Mouse (Mus musculus) intestine, postnatal 0 days (tissue): ENCODE results near the gene Tmem159. TPM values are rescaled to one million over a fixed set of nuclear protein-coding genes. Genes with fewer than 3 reads are reported as not detected.

Experiments used
- ATAC-seq: fragments of 200-750 bp; cut with Nextera tagmentation; 2 replicates; pipeline ENCODE4 v1.8.0; 2017; ENCODE audit warnings: mild to moderate bottlenecking, moderate TSS enrichment, moderate library complexity
- H3K27ac ChIP-seq: fragments of 300-500 bp; sonication (generic); 2 replicates; pipeline ENCODE4 v1.5.1; 2014; ENCODE audit warnings: mild to moderate bottlenecking, low read depth, low read length, moderate library complexity
- H3K27me3 ChIP-seq: fragments of 300-500 bp; sonication (generic); replicated peaks from 2 replicates; pipeline ENCODE4 v1.6.1; 2014; ENCODE audit warnings: low read length, mixed read lengths; ENCODE audit not compliant: control insufficient read depth, insufficient read depth
- H3K36me3 ChIP-seq: fragments of 300-500 bp; sonication (generic); 2 replicates; pipeline ENCODE4 v1.6.1; 2014; ENCODE audit warnings: mild to moderate bottlenecking, moderate library complexity; ENCODE audit not compliant: control insufficient read depth, insufficient read depth
- H3K4me1 ChIP-seq: fragments of 300-500 bp; sonication (generic); replicated peaks from 2 replicates; pipeline ENCODE4 v1.6.1; 2014; ENCODE audit warnings: antibody characterized with exemption, low read length, mixed read lengths; ENCODE audit not compliant: control insufficient read depth, insufficient read depth
- H3K4me2 ChIP-seq: fragments of 300-500 bp; sonication (generic); replicated peaks from 2 replicates; pipeline ENCODE4 v1.6.1; 2014; ENCODE audit warnings: low read depth, mild to moderate bottlenecking, moderate library complexity
- H3K4me3 ChIP-seq: fragments of 300-500 bp; sonication (generic); 2 replicates; pipeline ENCODE4 v1.5.1; 2014; ENCODE audit warnings: low read depth, low read length
- H3K9ac ChIP-seq: fragments of 300-500 bp; sonication (generic); 2 replicates; pipeline ENCODE4 v1.6.1; 2014; ENCODE audit warnings: mild to moderate bottlenecking, low read depth, low read length
- H3K9me3 ChIP-seq: fragments of 300-500 bp; sonication (generic); 2 replicates; pipeline ENCODE4 v1.6.1; 2016; ENCODE audit warnings: mixed run types; ENCODE audit not compliant: control insufficient read depth
- CTCF ChIP-seq: sonication (generic); IDR thresholded peaks from 2 replicates; pipeline ENCODE4 v1.5.1; 2016; ENCODE audit warnings: low read depth, mild to moderate bottlenecking, control low read depth, antibody characterized with exemption, moderate library complexity
- WGBS: fragments of 180-500 bp; shearing (Covaris S2); extraction: QIAGEN DNeasy Blood & Tissue Kit; methylation state at CpG from one replicate; pipeline ENCODE4 v1.1.7; 2014; 5-methylcytosine and 5-hydroxymethylcytosine counted together
- polyA plus RNA-seq: library from polyadenylated mRNA; unstranded; fragments of >200 nt; fragmentation: Nextera tagmentation; extraction: Ambion mirVana; gene quantifications from 2 replicates; pipeline ENCODE4 v1.2.1, GENCODE M21; 2015

Tmem159 gene
- polyA plus RNA-seq, 1 experiment from 2014 or later = 21.6 TPM

- TF ChIP-seq CTCF = no peak
- 78% methylated on average over 9 of the region's 9 CpGs for WGBS
Observed at GRCm38 (mm10) chr7:120145191-120145590, 43.0 kb downstream of the Tmem159 start, which contains the start of gene Zp2. Gene Zp2, minus strand, starts transcription at chr7:120145291.

GRCm38 (mm10) chr7:120150257-120150656 is 48.1 kb downstream of the Tmem159 start:
- Histone ChIP-seq H3K9ac (no peak overlapping the region), H3K9me3 (no peaks in the 10 kb centered on the region), H3K4me2 (no peak overlapping the region), H3K27ac (peak overlapping the region; percentile 78), H3K4me3 (no peak overlapping the region), H3K4me1 (0 out of 2 replicates have a peak, but pooled peaks cover 5% of the 10 kb centered on the region), H3K27me3 (no peaks in the 10 kb centered on the region), H3K36me3 (no peaks in the 10 kb centered on the region)
- 18% methylated on average over 3 of the region's 3 CpGs for WGBS
- peak; percentile 90 for ATAC-seq
- no peak for TF ChIP-seq CTCF

More at GRCm38 (mm10) chr7:120145191-120145590, 43.0 kb downstream of the Tmem159 start, which contains the start of gene Zp2:
- Histone ChIP-seq H3K4me1 (no peaks in the 10 kb centered on the region), H3K27ac (no peak within 1 kb of the TSS), H3K9ac (no peak within 1 kb of the TSS), H3K36me3 (no peaks in the 10 kb centered on the region), H3K4me3 (no peak within 1 kb of the TSS), H3K4me2 (no peak within 1 kb of the TSS), H3K9me3 (no peaks in the 10 kb centered on the region), H3K27me3 (no peaks in the 10 kb centered on the region)
- no peak for ATAC-seq

GRCm38 (mm10) chr7:120150898-120151297 is 48.7 kb downstream of the Tmem159 start:
- Histone ChIP-seq H3K36me3 (no peaks in the 10 kb centered on the region), H3K4me3 (no peak overlapping the region), H3K27me3 (no peaks in the 10 kb centered on the region), H3K9me3 (no peaks in the 10 kb centered on the region), H3K27ac (peak overlapping the region; percentile 78), H3K4me2 (no peak overlapping the region), H3K9ac (no peak overlapping the region), H3K4me1 (0 out of 2 replicates have a peak, but pooled peaks cover 5% of the 10 kb centered on the region)
- WGBS = 74% methylated on average over 2 of the region's 2 CpGs
- no peak for TF ChIP-seq CTCF
- ATAC-seq = peak; percentile 48; the same call in 1 of the 2 replicates

- peak overlapping the region; percentile 73; the same call in 1 of the 2 replicates for H3K27ac ChIP-seq
- no peak overlapping the region for H3K4me3 ChIP-seq
- WGBS = 62% methylated on average over 2 of the region's 2 CpGs
- H3K4me1 ChIP-seq = 0 out of 2 replicates have a peak, but pooled peaks cover 4% of the 10 kb centered on the region
- ATAC-seq = no peak
- no peaks in the 10 kb centered on the region for H3K9me3 ChIP-seq
- H3K36me3 ChIP-seq = no peaks in the 10 kb centered on the region
- no peak for TF ChIP-seq CTCF
- no peaks in the 10 kb centered on the region for H3K27me3 ChIP-seq
- H3K9ac ChIP-seq = no peak overlapping the region
- no peak overlapping the region for H3K4me2 ChIP-seq
Observed at GRCm38 (mm10) chr7:120156841-120157409, 54.8 kb downstream of the Tmem159 start.

GRCm38 (mm10) chr7:120157575-120158061 is 55.5 kb downstream of the Tmem159 start:
- no peak overlapping the region for H3K4me2 ChIP-seq
- H3K4me3 ChIP-seq = no peak overlapping the region
- H3K9me3 ChIP-seq = no peaks in the 10 kb centered on the region
- no peak for TF ChIP-seq CTCF
- H3K27me3 ChIP-seq = no peaks in the 10 kb centered on the region
- peak overlapping the region; percentile 73 for H3K27ac ChIP-seq
- no peak overlapping the region for H3K9ac ChIP-seq
- ATAC-seq = no peak
- WGBS = 49% methylated on average over 5 of the region's 5 CpGs
- 0 out of 2 replicates have a peak, but pooled peaks cover 2% of the 10 kb centered on the region for H3K4me1 ChIP-seq
- no peaks in the 10 kb centered on the region for H3K36me3 ChIP-seq

- ATAC-seq = peak; percentile 100
- H3K27ac ChIP-seq = peak overlapping the region; percentile 73
Observed at GRCm38 (mm10) chr7:120158121-120158613, 56.0 kb downstream of the Tmem159 start.

More at GRCm38 (mm10) chr7:120158121-120158613, 56.0 kb downstream of the Tmem159 start:
- Histone ChIP-seq H3K4me2 (no peak overlapping the region), H3K4me3 (no peak overlapping the region), H3K27me3 (no peaks in the 10 kb centered on the region), H3K9ac (no peak overlapping the region), H3K9me3 (no peaks in the 10 kb centered on the region), H3K4me1 (0 out of 2 replicates have a peak, but pooled peaks cover 2% of the 10 kb centered on the region), H3K36me3 (no peaks in the 10 kb centered on the region)
- WGBS = 13% methylated on average over 4 of the region's 4 CpGs
- TF ChIP-seq CTCF = no peak
